Mouse (Mus musculus) limb, embryonic 14.5 days (tissue): ENCODE data around the gene Surf4. TPM values are rescaled to one million over a fixed set of nuclear protein-coding genes. Genes with fewer than 3 reads are reported as not detected.
A peak's percentile ranks its signal among the peaks of the same experiment; 100 is the strongest.

Experiments
- ATAC-seq: fragments of 200-750 bp; cut with Nextera tagmentation; 2 replicates; pipeline ENCODE4 v1.8.0; 2017; ENCODE audit warnings: low read depth, moderate number of reproducible peaks, moderate TSS enrichment; ENCODE audit not compliant: low FRiP score
- DNase-seq: peaks from one replicate; pipeline ENCODE4 v3.0.0-alpha.2; 2015; ENCODE audit warnings: low spot score
- H3K27ac ChIP-seq: fragments of 300-500 bp; sonication (generic); replicated peaks from 2 replicates; pipeline ENCODE4 v1.5.1; 2014; ENCODE audit warnings: low read depth, mild to moderate bottlenecking, low read length, moderate library complexity, mixed read lengths
- H3K27me3 ChIP-seq: fragments of 300-500 bp; sonication (generic); 2 replicates; pipeline ENCODE4 v1.6.1; 2014; ENCODE audit warnings: low read length, mixed read lengths; ENCODE audit not compliant: control insufficient read depth, insufficient read depth
- H3K36me3 ChIP-seq: fragments of 300-500 bp; sonication (generic); 2 replicates; pipeline ENCODE4 v1.6.1; 2014; ENCODE audit warnings: mild to moderate bottlenecking, low read length, moderate library complexity, mixed read lengths; ENCODE audit not compliant: control insufficient read depth, insufficient read depth
- H3K4me1 ChIP-seq: fragments of 300-500 bp; sonication (generic); 2 replicates; pipeline ENCODE4 v1.6.1; 2014; ENCODE audit warnings: antibody characterized with exemption, low read length, mixed read lengths; ENCODE audit not compliant: control insufficient read depth, insufficient read depth
- H3K4me2 ChIP-seq: fragments of 300-500 bp; sonication (generic); replicated peaks from 2 replicates; pipeline ENCODE4 v1.6.1; 2014; ENCODE audit warnings: low read depth, mild to moderate bottlenecking, low read length, moderate library complexity; ENCODE audit not compliant: severe bottlenecking
- H3K4me3 ChIP-seq: fragments of 300-500 bp; sonication (generic); replicated peaks from 2 replicates; pipeline ENCODE4 v1.5.1; 2014; ENCODE audit warnings: low read length
- H3K9ac ChIP-seq: fragments of 300-500 bp; sonication (generic); 2 replicates; pipeline ENCODE4 v1.6.1; 2014; ENCODE audit warnings: mild to moderate bottlenecking, low read depth, low read length, moderate library complexity; ENCODE audit not compliant: severe bottlenecking
- H3K9me3 ChIP-seq: fragments of 300-500 bp; sonication (generic); 2 replicates; pipeline ENCODE4 v1.6.1; 2016; ENCODE audit warnings: low read length; ENCODE audit not compliant: control insufficient read depth
- POLR2A ChIP-seq: fragments of 200-500 bp; IDR thresholded peaks from 2 replicates; pipeline ENCODE4 v1.8.0; 2012; ENCODE audit warnings: inconsistent platforms, mild to moderate bottlenecking, moderate library complexity, borderline replicate concordance; ENCODE audit not compliant: insufficient read depth, insufficient read length; ENCODE audit errors: extremely low read depth
- WGBS: fragments of 180-500 bp; shearing (Covaris S2); extraction: QIAGEN DNeasy Blood & Tissue Kit; methylation state at CpG from one replicate; pipeline ENCODE4 v1.1.7; 2014; 5-methylcytosine and 5-hydroxymethylcytosine counted together
- polyA plus RNA-seq, 2 experiments: library from polyadenylated mRNA; depleted of rRNA in 1 of 2; stranded (reverse) in 1 of 2; unstranded in 1 of 2; fragments of >200 nt; fragmentation: Nextera tagmentation in 1 of 2; extraction: Ambion mirVana in 1 of 2; gene quantifications; 2 replicates each; pipeline versions ENCODE4 v1.2.1 to v1.2.3; 2012 to 2014

Gene Surf4
- polyA plus RNA-seq, 2 experiments: 235 to 279 TPM

DNA sequence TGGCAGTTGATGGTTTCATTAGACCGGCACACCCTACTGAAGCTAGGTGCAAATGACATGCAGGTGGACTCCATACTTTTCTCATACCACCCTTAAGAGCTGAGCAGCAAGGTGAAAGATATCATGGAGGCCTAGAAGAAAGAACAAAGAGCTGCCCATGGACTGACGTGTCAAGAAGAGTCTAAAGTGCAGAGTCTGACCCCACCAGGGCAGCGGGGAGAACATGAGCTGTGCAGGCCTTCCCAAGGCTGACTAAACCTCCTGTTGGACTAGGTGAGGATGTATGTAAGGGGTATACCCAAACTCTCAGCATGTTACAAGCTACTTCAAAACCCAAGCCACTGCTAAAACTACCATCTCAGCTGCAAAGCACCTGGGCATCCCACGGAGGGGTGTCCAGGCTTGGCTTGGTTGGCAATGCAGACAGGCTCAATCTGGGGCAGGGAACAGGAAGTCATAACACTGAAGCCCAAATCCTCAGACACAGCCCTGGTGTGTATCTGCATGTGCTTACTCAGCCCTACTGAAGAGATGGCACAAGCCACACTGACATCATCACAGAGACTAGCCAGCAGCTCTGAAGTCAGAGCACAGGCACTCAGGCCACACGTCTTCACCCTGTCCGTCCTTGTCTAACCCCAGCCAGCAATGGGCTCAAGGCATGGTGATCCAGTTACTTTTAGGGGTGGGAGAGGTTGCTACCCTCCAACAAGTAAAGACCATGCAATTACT lies 5.8 kb downstream of the Surf4 start:
- H3K27me3 ChIP-seq: no peaks in the 10 kb centered on the region
- no peak overlapping the region for H3K4me3 ChIP-seq
- peaks cover 26% of the 10 kb centered on the region for H3K4me1 ChIP-seq
- H3K9me3 ChIP-seq: no peaks in the 10 kb centered on the region
- TF ChIP-seq POLR2A: no peak
- peaks cover 88% of the 10 kb centered on the region for H3K36me3 ChIP-seq
- H3K27ac ChIP-seq: no peak overlapping the region
- WGBS: 93% methylated on average over 6 of the region's 6 CpGs
- H3K4me2 ChIP-seq: no peak overlapping the region
- DNase-seq (no peak), ATAC-seq (no peak)
- H3K9ac ChIP-seq: 0 out of 2 replicates have a peak overlapping the region, but pooled peaks have one; percentile 13

DNA sequence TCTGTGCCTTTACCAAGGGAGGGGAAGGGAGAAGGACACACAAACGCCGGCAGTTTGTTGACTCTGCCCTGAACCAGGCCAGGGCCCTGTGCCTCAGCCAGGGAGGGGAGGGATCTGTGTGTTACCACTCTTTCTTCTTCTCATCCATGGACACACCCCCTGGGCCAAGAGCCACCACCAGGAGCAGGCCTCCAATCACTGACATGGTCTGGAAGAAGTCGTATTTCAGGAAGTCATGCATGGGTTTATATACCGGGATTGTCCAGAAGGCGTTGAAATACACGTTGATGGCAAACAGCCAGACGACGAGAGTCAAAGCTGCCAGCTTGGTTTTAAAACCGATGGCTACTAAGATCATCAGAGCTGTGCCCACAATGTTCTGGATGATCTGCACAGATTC lies 11.9 kb downstream of the Surf4 start:
- 80% methylated on average over 9 of the region's 9 CpGs for WGBS
- H3K9me3 ChIP-seq: no peaks in the 10 kb centered on the region
- no peak overlapping the region for H3K27ac ChIP-seq
- no peaks in the 10 kb centered on the region for H3K27me3 ChIP-seq
- no peak overlapping the region for H3K4me2 ChIP-seq
- H3K4me1 ChIP-seq: peaks cover 9% of the 10 kb centered on the region
- peaks cover 89% of the 10 kb centered on the region for H3K36me3 ChIP-seq
- no peak overlapping the region for H3K9ac ChIP-seq
- ATAC-seq: no peak
- no peak for DNase-seq
- H3K4me3 ChIP-seq: no peak overlapping the region
- no peak for TF ChIP-seq POLR2A

DNA sequence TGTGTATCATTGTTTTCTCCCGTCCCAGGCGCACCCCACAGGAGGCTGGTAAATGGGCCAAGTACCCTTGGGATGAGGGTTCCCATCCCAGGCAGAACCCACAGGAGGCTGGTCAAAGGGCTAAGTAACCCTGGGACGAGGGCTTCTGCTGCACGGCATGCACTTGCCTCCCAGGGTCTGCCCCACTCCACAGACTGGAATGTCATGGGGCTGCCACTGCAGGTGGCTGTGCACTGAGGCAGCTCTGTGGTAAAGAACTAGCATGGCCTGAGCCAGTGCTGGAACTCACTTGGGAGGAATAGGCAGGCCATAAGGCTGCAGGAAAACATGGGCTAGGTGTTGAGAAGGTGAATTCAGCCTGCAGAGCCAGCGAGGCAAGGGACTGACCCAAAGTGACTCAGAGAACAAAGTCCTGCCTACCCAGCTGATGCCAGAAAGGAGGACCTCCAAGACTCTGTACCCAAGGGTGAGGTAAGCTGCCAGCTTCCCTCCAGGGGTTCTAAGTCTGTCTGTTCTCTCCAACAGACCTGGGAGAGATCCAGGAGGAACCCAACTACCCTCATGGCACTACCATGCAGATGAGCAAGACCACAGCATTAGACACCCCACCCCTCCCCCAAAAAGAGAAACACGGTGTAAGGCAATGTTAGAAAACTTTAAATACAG lies 13.4 kb downstream of the Surf4 start:
- H3K4me1 ChIP-seq: peaks cover 15% of the 10 kb centered on the region
- H3K27ac ChIP-seq: no peak overlapping the region
- no peak overlapping the region for H3K4me3 ChIP-seq
- DNase-seq: no peak
- TF ChIP-seq POLR2A: no peak
- H3K4me2 ChIP-seq: no peak overlapping the region
- H3K27me3 ChIP-seq: no peaks in the 10 kb centered on the region
- H3K9ac ChIP-seq: no peak overlapping the region
- H3K9me3 ChIP-seq: no peaks in the 10 kb centered on the region
- peaks cover 74% of the 10 kb centered on the region for H3K36me3 ChIP-seq
- no peak for ATAC-seq
- 91% methylated on average over 6 of the region's 6 CpGs for WGBS

DNA sequence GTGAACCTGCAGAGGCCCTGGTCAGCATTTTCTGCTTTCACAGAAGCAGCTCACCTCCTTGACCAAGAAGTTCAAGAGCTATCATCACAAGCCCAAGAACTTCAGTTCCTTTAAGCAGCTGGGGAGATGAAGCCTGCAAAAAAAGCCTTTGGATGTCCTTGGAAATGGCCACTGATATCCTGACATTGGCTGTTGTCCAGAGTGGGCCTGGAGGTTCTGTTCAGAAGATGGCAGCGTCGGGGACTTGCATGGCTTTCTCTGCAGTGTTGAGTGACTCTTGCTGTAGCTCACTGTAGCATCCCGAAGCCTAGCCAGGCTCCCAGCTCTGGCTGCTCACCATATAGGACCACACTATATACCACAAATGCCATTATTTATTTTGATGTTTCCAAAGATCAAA lies 14.0 kb downstream of the Surf4 start:
- Histone ChIP-seq H3K27ac (no peak overlapping the region), H3K4me3 (no peak overlapping the region), H3K36me3 (peaks cover 68% of the 10 kb centered on the region), H3K27me3 (no peaks in the 10 kb centered on the region), H3K4me2 (no peak overlapping the region), H3K4me1 (peaks cover 17% of the 10 kb centered on the region), H3K9me3 (no peaks in the 10 kb centered on the region), H3K9ac (no peak overlapping the region)
- 97% methylated on average over 3 of the region's 3 CpGs for WGBS
- no peak for TF ChIP-seq POLR2A
- DNase-seq (no peak), ATAC-seq (no peak)

DNA sequence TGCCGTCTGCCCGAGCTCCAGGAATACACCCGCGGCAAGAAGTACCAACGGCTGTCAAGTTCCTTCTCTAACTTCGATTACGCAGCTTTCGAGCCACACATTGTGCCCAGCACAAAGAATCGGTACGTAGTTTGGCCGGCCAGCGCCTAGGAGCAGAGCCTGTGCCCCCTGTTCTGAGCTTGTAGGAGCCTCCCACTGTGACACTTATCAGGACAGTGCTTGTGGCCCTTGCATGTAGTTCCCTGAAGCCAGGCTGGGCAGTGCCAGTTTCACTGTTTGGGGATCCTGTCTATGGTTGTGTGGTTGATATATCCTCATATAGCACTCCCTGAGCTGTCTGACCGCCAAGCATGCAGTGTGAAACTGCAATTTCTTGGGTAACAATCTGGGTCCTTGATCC lies 17.0 kb downstream of the Surf4 start:
- Histone ChIP-seq H3K27me3 (no peaks in the 10 kb centered on the region), H3K36me3 (peaks cover 66% of the 10 kb centered on the region), H3K4me2 (peak overlapping the region; percentile 97), H3K9me3 (no peaks in the 10 kb centered on the region), H3K4me3 (peak overlapping the region; percentile 62), H3K27ac (no peak overlapping the region), H3K9ac (peak overlapping the region; percentile 68), H3K4me1 (peaks cover 26% of the 10 kb centered on the region)
- ATAC-seq (no peak), DNase-seq (no peak)
- no peak for TF ChIP-seq POLR2A
- 3% methylated on average over 13 of the region's 13 CpGs for WGBS
